Mouse (Mus musculus) cortical plate, adult 2 months (tissue): Measurements from ENCODE around the gene Prss47. TPM values are rescaled to one million over a fixed set of nuclear protein-coding genes. Genes with fewer than 3 reads are reported as not detected.

Experiments
- H3K27ac ChIP-seq: fragments of 200-500 bp; 2 replicates; pipeline ENCODE4 v1.5.1; 2012; ENCODE audit warnings: low read length, control low read depth, inconsistent platforms; ENCODE audit not compliant: insufficient read depth
- H3K4me1 ChIP-seq: fragments of 200-500 bp; 2 replicates; pipeline ENCODE4 v1.6.1; 2011; ENCODE audit warnings: low read length; ENCODE audit not compliant: control insufficient read depth, insufficient read depth
- H3K4me3 ChIP-seq: fragments of 200-500 bp; 2 replicates; pipeline ENCODE4 v1.5.1; 2011; ENCODE audit warnings: mild to moderate bottlenecking, low read length, control low read depth; ENCODE audit not compliant: insufficient read depth
- CTCF ChIP-seq: fragments of 200-500 bp; IDR thresholded peaks from 2 replicates; pipeline ENCODE4 v1.5.1; 2011; ENCODE audit warnings: mild to moderate bottlenecking, control low read depth, low read length; ENCODE audit not compliant: insufficient read depth; ENCODE audit errors: extremely low read depth
- POLR2A ChIP-seq: fragments of 200-500 bp; IDR thresholded peaks from 2 replicates; pipeline ENCODE4 v1.6.1; 2011; ENCODE audit warnings: mild to moderate bottlenecking, low read length, control low read depth; ENCODE audit not compliant: insufficient read depth; ENCODE audit errors: extremely low read depth
- polyA plus RNA-seq: library from polyadenylated mRNA; depleted of rRNA; stranded (reverse); fragments of >200 nt; gene quantifications from 2 replicates; pipeline ENCODE4 v1.2.3, GENCODE M21; 2012; rRNA removed

The Prss47 gene
- polyA plus RNA-seq, 1 experiment = not detected

GRCm38 (mm10) chr13:65005414-65005813, 47.1 kb downstream of the Prss47 start:
- Histone ChIP-seq H3K4me3 (no peak overlapping the region), H3K27ac (no peak overlapping the region), H3K4me1 (no peaks in the 10 kb centered on the region)
- TF ChIP-seq POLR2A = no peak
- no peak for TF ChIP-seq CTCF

Other genes starting within 250 kb of the Prss47 start
- 2.3 and 3.4 TPM in 2 replicates for gene Cntnap3, start 148.8 kb downstream of the Prss47 start, polyA plus RNA-seq
- not detected in 2 replicates for gene Spata31, start 135.4 kb downstream of the Prss47 start, polyA plus RNA-seq
- not detected in 2 replicates for gene Spata31d1c, start 19.7 kb downstream of the Prss47 start, polyA plus RNA-seq
- gene Mfsd14b, start 60.2 kb upstream of the Prss47 start, polyA plus RNA-seq = 26.8 and 27.2 TPM in 2 replicates
- gene Olfr465-ps1, start 85.3 kb upstream of the Prss47 start, polyA plus RNA-seq = not detected in 2 replicates
- gene Olfr466, start 97.5 kb upstream of the Prss47 start, polyA plus RNA-seq = not detected in 2 replicates
- gene Nlrp4f, start 153.2 kb upstream of the Prss47 start, polyA plus RNA-seq = 0.23 TPM in 2 replicates
- 0.73 and 0.87 TPM in 2 replicates for gene Gm10775, start 206.8 kb upstream of the Prss47 start, polyA plus RNA-seq
- 46.7 and 48.0 TPM in 2 replicates for gene Zfp369, start 226.1 kb upstream of the Prss47 start, polyA plus RNA-seq